Mouse (Mus musculus) c-Kit-positive CD71-positive TER-119-negative erythroid progenitor cells, embryonic 14.5 days (primary cell): Measurements from ENCODE around the gene Fam217a.
A peak's percentile ranks its signal among the peaks of the same experiment; 100 is the strongest.
"Not testable (repeated sequence)": the region's sequence is repeated elsewhere in the genome, so short reads cannot be mapped to it uniquely, and the experiment has no call there.

Source experiments
- DNase-seq: peaks from one replicate; pipeline ENCODE4 v3.0.0-alpha.2; 2013; ENCODE audit warnings: low read depth

Gene Fam217a

DNA sequence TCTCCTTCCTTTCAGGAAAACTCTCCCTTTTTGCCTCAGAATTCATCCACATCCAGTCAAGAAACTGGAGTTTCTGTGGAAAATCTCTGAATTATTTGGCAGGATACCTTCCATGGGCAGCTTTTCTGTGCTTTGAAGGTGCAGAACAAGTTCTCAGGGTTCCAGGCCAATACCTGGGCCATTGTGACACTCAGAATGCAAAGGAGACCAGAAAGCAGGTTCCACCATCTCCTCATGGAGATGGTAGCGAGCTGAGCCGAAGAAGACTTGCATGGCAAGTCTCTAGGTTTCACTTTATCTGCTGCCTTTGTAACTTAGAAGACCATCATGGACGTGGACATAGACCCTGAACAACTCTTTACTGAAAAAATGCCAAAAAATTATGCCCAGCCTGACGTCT, at the start of gene Fam217a, which contains the start of gene 4933417A18Rik:
Gene Fam217a, minus strand, starts transcription at position 101 of the 400 bp plus-strand sequence.
Gene 4933417A18Rik, plus strand, starts transcription at position 200 of the 400 bp plus-strand sequence.
- no peak for DNase-seq

DNA sequence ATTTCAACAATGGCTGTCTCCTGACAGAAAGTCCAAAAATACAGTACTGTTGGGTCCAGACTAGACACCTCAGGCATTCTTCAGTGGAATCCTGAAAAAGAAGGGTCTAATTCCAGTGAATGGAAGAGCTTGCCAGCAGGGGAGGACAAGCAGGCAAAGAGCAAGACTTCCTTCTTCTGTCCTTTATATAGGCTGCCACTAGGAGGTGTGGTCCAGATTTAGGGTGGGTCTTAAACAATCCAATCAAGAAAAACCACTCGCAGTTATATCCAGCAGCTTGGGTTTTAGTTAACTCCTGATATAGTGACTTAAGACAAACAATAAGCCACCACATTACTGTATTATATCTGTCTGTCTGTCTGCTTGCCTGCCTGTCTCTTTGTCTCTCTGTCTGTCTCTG, 49.7 kb upstream of the Fam217a start:
- DNase-seq, result peak; percentile 29

DNA sequence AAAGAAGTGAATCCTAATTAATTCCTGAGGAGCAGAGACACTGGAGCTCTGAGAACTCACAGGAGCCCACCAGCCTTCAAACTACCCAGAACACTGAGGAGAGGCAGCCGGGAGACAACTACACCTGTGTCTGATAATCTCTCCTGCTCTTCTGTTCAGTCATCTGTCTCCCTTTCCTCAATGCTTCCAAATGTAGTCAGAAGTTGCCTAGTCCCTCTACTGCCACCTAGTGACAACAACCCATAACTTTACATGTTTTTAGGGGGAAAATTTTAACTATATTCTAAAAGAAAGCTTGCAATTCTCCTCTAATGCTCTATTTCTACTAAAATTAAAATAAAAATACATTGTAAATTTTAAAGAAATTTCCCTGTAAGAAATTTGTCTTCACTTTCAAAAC, 49.0 kb upstream of the Fam217a start:
- DNase-seq, result peak; percentile 56

DNA sequence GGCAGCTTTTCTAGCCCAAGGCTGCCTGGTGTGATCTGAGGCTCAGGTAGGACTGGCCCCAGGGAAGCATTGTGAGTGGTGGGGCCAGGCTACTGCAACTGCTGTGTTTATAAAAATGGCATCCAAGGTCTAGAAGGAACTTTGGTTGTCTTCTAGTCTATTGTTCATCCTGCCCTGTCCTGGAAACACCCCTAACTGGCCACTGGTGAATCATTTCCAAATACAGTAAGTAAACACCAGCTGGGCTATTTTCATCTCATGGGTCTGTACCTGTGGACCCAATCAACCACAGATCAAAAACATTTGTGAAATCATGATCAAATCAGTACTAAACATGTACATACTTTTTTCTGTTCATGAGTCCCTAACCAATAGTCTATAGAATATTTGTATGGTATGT, 48.3 kb upstream of the Fam217a start:
- DNase-seq, result not testable (repeated sequence)

DNA sequence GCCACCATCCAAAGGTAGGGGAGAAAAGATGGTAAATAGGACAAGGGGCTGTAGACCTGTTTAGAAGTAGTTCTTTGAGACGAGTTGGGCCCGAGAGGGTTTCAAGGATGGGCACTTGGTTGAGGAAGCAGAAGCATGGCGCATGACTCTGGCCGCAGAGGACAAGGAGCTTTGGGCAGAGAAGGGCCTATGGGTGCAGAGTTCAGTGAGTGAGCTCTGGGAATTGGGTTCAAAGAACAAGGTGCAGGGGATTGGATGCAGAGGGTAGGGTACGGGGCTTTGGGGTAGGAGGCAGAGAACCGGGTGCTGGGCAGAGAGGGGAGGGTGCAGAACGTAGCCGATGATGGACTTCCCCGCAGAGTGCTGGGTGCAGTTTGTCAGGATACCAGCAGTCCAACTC, 41.5 kb upstream of the Fam217a start:
- DNase-seq, result not testable (repeated sequence)

DNA sequence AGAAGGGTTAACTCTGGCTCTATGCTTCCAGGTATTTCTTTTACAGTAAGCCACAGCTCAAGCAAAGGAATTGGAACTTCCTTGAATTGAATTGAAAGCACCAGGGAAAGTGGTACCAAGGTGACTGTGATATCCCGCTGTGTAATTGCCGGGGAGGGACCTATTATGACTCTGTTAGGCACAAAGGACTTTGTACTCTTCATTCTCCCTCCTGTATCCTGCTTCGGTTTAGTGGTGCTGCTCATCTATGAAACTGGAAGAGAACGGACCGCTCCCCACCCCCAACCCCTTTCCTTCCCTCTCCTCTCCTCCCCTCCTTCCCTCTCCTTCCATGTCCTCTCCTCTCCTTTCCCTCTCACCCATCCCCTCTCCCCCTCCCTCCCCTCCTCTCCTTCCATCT, 40.8 kb upstream of the Fam217a start:
- DNase-seq, result no peak

DNA sequence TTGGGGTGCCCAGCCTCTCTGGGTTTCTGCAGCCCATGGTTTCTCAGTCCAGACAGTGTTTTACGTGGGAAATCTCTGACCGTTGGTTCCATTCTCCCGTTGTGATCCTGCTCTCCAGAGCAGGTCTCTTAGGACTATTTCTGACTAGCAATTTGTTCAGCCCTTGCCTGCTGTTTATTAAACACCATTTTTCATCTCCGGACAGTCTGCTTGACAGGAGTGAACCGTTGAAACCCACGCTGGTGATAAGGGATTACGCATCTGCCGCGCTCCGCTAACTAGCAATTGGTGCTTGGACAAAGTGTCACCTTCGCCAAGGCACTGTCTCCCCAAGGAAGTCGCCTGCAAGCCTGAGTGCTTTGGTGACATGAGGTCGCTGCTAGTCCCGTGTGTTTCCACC, 40.3 kb upstream of the Fam217a start:
- no peak for DNase-seq

DNA sequence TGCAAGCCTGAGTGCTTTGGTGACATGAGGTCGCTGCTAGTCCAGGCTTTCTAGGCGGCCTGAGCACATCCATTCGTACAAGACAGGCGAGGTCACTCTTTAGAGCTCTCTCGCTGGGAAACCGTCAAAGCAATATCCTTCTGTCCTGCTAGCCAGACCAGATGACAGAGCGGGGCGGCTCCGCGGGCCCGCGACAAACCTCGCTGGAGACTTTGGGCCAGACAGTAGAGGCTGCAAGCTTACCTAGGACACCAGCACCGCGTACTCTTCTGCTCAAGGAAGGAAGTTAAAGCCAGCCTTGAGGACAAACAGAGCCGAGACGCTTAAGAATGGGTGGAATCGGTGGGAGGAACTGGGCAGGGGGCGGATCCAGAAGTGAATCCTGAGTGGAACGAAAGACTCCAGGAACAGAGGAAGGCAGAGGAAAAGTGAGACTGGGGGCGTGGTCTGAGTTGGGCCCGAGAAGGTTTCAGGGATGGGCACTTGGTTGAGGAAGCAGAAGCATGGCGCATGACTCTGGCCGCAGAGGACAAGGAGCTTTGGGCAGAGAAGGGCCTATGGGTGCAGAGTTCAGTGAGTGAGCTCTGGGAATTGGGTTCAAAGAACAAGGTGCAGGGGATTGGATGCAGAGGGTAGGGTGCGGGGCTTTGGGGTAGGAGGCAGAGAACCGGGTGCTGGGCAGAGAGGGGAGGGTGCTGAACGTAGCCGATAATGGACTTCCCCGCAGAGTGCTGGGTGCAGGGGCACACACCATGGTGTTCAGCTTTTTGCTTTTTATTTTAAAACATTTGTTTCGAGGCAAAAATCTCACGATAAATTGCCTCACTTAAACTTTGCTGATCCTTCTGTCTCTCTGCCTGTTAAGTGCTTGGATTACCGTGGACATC, 39.6 kb upstream of the Fam217a start, which contains the start of gene Eci3:
Gene Eci3, minus strand, starts transcription at position 300 of the 887 bp plus-strand sequence.
- no peak for DNase-seq

DNA sequence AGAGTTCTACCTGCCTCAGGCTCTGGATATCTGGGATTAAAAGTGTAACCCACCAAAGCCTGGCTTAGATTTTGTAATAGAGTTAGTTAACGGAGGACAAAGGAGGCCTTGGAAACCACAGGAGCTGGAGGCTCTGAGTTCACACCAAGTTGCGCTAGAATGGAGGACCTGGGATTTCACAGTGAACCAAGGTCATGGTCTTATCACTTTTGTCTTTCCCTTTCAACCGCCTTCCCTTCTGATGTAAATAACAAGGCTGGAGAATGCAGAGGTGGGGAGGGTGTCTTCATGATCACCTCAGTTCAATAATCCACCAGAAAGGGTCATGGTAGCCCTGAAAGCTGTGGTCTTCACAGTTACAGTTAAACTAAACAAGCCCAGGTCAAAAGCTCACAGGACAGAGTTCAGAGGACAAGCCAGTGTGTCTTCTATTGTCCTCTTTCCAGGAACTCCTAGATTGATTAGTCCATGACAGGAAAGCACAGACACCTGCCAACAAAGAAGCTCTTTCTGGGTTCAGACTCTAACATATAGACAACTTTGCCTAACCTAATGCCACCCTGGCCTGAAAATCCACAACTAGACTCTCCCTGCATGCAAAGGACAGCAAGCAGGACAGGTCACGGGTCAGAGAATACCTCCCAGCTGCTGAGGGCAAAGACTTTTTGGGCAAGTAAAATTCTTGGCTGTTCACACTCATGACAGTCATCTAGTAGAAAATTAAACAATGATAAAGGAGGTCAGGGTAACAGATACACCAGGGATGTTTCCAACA, 37.1 kb upstream of the Fam217a start:
- DNase-seq, result no peak

DNA sequence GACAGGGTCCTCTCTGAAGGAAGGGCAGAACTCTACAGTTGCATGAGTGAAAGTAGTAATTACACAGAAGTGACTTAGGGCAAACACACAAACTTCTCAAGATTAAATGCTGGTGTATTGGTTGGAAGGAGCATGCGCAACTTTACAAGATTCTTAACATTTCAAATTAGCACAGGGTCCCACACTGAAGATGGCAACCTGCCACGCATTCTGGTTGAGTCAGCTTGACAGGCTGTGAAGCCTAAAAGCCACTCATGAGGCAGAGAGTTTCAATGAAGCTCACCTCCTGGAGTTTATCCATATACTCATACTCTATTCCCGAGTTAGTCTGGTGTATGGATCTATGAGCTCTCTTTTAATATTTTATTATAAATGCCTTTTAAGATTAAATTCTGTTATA, 34.0 kb upstream of the Fam217a start:
- not testable (repeated sequence) for DNase-seq

DNA sequence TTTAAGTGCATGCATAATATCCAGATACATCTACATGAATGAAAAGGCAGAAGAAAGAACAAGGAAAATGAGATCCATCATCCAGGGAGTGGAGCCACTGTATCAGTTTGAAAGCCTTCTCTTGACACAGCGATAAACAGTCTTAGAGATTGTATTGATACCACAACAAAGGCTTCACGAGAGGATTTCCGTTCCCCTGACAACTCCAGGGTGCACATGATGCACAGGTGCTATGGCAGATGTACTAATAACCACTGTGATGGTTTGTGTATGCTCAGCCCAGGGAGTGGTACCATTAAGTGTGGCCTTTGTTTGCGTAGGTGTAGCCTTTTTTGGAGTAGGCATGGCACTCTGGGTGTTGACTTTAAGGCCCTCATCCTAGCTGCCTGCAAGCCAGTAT, 32.8 kb upstream of the Fam217a start:
- DNase-seq, result no peak

DNA sequence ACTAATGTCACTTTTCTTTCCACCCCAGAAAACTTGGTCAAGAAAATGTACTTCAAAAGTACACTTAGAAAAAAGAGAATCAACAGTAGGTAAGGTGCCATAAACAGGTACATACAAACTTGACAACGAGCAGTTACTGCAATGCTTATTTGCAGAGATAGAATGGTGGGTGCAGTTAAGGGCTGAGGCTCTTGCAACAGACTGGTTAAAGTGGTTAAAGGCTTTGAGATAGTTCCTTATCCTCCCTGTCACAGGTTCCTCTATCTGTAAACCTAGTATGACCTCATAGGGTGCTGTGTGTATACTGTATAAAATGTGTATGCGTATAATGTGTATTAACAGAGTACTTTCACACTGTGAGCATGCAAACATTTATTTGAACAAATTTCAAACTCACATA, 27.3 kb upstream of the Fam217a start:
- DNase-seq, result not testable (repeated sequence)

DNA sequence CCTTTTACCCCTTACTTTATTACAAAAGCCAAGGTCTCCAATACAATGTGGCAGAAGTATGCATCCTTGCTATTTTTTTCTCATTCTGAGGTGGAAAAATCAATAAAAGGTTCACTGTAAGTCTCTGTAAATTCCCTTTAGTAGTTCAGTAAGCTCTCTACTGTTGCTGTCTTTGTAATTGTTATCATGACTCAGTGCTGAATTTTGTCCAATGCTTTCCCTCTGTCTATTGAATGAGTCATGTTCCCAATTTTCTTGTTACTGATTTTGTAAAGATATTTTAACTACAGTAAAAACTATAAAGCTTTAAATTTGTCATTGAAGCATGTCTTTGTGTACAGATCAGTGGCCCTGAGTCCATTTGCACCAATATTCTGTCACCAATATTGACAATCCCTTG, 18.3 kb upstream of the Fam217a start:
- no peak for DNase-seq

DNA sequence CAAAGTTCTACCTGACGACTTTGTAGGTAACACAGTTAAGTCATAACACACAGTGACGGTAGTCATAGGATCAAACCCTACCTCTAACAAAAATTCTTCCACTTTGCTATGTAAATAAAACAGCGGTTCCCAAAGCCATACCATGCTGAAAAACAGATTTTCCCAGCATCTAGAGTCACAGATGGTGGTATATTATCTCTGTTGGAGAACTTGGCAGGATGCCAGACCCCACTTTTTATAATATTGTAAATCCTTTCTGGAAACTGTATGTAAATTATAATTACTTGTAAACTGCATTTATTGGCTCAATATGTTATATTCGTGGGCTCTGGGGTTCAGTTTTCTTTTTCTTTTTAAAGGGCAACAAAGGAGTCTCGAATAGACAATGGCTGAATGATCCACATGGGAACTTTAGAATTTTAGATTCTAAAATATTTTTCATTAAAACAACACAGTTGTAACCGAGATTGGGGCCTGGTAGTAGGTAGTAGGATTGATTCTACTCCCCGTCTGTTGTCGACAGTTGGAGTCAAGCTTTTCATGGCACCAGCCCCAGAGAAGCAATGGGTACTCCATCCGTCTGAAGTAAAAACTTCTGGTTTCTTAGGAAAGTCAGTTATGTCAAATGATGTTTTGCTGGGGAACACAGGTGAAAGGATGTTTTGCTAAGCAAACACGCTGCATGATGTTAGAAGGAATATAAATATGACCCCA, 11.0 kb upstream of the Fam217a start:
- no peak for DNase-seq

DNA sequence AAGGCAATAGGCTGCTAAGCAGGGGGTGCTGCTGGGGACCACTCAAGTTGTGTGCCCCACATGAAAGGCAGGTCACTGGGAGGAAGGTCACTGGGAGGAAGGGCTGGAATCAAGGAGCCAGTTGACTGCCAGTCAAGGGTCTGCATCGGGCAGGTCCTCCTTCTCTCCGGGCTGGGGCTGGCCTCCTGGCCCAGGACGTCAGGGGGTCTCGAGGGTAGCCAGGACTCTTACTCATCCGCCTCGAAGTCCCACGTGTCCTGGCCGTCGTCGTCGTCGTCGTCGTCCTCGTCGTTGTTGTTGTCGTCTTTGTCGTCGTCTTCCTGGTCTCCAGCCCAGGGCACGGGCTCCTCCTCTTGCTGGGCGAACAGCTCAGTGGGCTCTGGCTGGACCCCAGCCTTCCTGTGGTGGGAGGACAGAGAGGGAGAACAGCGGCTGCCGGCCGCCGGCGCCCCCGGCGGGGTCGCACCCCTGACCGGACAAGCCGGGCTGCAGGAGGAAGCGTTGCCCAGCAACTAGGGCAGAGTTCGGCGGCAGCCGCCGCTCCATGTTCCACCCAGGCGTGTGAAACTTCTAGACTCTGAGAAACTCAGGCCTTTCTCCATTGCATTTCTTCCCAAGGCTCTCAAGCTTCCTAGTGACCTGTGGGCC, 7.5 kb downstream of the Fam217a start:
- no peak for DNase-seq

DNA sequence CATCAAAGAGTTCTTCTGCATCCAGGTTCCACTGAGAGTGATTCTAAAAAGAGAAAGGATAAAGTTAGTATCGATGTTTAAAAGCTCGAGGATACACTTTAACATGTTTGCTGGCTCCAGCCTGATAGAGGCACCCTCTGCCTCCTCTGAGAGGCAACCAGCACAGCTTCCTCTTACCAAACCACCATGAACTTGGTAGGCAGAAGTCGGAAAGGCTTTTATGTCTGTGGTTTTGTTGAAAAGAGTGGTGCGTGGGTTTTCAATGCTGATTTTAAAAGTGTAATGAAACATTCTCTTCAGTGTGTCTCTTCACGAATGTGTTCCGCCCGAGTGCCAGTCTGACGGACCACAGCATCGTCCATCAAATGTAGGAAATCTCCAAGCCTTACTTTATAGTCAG, 9.5 kb downstream of the Fam217a start:
- no peak for DNase-seq

DNA sequence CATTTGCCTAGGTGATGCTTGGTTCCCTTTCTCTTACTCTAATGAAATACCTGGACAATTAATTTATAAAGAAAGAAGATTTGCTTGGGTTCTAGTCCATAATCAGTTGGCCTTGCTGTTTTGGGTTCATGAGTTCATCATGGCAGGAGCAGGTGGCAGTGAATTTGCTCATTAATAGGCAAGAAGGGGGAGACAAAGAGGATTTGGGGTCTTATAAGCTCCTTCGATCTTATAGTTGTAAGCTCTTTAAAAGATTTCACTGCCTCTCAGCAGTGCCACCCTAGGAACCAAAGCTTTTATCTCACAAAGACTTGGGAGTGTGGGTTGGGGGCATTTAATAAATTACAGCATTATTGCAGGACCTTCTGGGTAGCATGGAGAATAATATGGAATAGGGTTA, 31.2 kb downstream of the Fam217a start:
- DNase-seq, result no peak

DNA sequence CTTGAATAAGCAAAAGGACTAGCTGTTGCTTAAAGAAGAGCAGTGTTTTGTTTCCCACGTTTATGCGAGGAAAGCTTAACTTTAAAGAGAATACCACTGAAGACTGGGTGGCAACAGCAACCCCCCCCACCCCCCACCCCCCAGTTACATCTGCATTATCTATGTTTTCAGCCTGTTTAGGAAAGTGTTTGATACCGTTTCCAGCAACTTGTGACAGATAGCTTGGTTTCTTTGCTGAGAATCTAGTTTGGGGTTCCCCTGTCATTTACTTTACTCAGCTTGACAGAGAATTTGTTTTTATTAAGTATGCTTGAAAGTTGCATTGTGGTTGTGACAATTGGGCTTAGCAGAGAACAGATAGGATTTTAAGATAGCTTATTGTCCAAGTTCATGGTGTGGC, 47.6 kb downstream of the Fam217a start:
- DNase-seq, result no peak

DNA sequence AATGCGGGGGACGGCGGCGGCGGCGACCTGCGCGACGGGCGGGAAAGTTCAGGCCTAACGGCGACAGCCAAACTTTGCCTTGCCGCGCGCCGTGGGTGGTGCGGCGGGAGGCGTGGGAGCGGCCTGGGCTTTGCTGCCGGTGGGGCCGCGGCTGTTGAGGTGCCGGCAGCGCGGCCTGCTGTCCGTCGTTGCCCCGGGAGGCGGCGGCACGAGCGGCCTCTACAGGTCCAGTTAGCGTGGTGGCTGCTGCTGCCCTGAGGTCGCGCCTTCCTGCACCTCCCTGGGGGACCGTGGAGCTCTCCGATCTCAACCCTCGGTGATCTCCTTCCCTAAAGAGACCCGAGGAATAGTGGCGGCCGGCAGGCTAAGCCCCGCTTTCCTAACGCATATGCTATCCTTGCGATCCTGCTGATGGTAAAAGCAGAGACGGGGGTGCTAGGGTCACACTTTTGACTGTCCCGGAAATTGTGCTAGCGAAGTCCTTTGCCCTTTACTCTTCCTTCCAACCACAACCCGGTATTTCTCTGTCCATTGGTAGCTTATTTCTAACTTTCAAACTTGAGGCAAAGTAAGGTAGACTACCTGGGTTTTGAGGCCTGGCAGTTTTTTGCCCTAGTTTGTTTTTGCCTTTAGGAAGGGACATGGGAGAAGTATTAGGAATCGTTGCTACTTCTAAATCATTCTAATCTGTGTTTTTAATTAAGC, 48.2 kb downstream of the Fam217a start:
- DNase-seq, result peak; percentile 44

DNA sequence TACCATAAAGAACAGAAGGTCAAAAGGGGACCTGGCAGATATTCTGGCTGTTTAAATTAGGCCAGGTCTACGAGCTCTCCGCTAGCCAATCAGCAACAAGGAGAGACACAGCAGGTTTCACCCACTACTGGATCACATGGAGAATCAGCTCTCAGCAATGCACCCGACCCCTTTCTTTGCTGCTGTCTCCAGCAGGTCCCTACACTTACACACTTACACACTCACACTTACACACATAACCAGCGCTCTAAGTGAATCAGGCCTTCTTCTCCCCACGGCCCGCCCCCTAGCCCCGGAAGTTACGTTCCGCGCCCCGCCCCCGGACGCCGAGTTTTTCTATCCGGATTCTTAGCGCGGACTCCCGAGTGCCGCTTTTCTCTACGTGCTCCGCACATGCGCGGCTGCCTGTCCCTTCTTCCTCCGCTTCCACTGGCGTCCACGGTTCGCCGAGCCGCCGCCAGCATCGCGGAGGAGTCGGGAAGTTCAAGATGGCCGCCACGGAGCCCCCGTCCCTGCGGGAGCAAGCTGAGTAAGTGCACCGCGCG, 48.9 kb downstream of the Fam217a start, which contains the start of gene Prpf4b:
Gene Prpf4b, plus strand, starts transcription at position 137 of the 545 bp plus-strand sequence.
- DNase-seq, result peak; percentile 87

DNA sequence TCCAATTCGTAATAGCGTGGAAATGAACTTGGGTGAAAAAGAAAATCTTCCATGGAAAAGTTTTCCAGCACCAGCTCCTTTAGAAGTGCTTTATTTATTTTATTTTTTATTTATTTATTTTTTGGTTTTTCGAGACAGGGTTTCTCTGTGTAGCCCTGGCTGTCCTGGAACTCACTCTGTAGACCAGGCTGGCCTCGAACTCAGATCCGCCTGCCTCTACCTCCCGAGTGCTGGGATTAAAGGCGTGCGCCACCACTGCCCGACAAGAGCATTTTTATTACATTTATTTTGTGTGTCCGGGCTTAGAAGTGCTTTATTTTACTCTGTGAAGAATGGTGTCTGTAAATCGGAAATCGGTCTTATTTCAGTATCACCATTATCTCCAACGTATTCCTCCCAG, 49.4 kb downstream of the Fam217a start:
- not testable (repeated sequence) for DNase-seq
